Mouse (Mus musculus): ENCODE results near the gene Wdr91.

GRCm38 (mm10) chr6:34932633-34933032 lies 22.0 kb upstream of the Wdr91 start:
- TF ChIP-seq POLR2A (IDR thresholded peaks at IDR 0.05; ENCODE audit: low read depth, low read length) (no peak), CTCF (IDR thresholded peaks at IDR 0.05; ENCODE audit: borderline replicate concordance, insufficient read depth, low read length) (no peak)
